Mouse (Mus musculus) ES-Bruce4 (cell line): Measurements from ENCODE around the gene Crtac1.

Experiments used
- CTCF ChIP-seq: IDR thresholded peaks from one replicate; pipeline ENCODE4 v1.8.1; 2011; ENCODE audit warnings: low read depth, low read length
- EP300 ChIP-seq: IDR thresholded peaks from 2 replicates; pipeline ENCODE4 v1.6.1; 2011; ENCODE audit warnings: low read depth, low read length; ENCODE audit not compliant: insufficient read depth
- POLR2A ChIP-seq: IDR thresholded peaks from one replicate; pipeline ENCODE4 v1.8.1; 2011; ENCODE audit warnings: low read length; ENCODE audit not compliant: insufficient read depth

DNA sequence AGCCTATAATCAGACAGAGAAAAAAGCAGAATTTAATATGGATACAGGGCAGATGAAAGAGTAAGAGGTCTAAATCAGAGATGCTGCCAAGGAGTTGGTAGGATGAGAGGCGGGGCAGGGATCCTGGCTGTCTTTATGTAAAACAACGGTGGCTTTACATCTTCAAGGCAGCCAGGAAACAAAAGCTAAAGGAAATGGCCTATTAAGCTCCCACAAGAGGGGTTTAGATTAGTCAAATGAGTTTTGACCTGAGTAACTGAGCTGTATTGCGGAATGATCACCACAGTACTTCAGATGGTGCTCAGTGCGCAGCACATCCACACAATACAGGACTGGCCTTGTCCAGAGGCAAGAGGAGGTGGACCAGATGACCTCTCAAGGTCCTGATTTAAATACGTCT, 21.7 kb downstream of the Crtac1 start:
- TF ChIP-seq EP300 (peak; percentile 88; the same call in 1 of the 2 replicates), CTCF (no peak), POLR2A (no peak)
